Mouse (Mus musculus): ENCODE results near the gene Gm42420. TPM values are rescaled to one million over a fixed set of nuclear protein-coding genes. Genes with fewer than 3 reads are reported as not detected.

Gm42420 gene
- polyA plus RNA-seq, 1 experiment = 1.8 TPM

GRCm38 (mm10) chr6:39543769-39544420 lies 41.7 kb upstream of the Gm42420 start:
- DNase-seq = peak; percentile 40
- H3K4me1 ChIP-seq (ENCODE audit: control insufficient read depth, insufficient read depth, low read length) = peaks cover 8% of the 10 kb centered on the region; the same call in 1 of the 2 replicates
- H3K27me3 ChIP-seq (replicated peaks; ENCODE audit: control insufficient read depth, insufficient read depth, low read length) = no peaks in the 10 kb centered on the region
- H3K4me3 ChIP-seq (ENCODE audit: insufficient read depth, low read depth, low read length) = no peak overlapping the region
- peak overlapping the region; percentile 8; the same call in 1 of the 2 replicates for H3K27ac ChIP-seq (ENCODE audit: insufficient read depth, low read depth, low read length)
- TF ChIP-seq POLR2A (IDR thresholded peaks at IDR 0.05; ENCODE audit: low read depth, low read length) (no peak), CTCF (conservative IDR thresholded peaks at IDR 0.05; ENCODE audit: insufficient read depth, insufficient read length, low read depth, low read length) (no peak)
- 68% methylated on average over 15 of the region's 15 CpGs for WGBS
- H3K36me3 ChIP-seq (ENCODE audit: control insufficient read depth, insufficient read depth, low read length) = no peaks in the 10 kb centered on the region

- Histone ChIP-seq H3K27ac (ENCODE audit: insufficient read depth, low read depth, low read length) (no peak overlapping the region), H3K4me1 (ENCODE audit: control insufficient read depth, insufficient read depth, low read length) (peaks cover 8% of the 10 kb centered on the region; the same call in 1 of the 2 replicates), H3K27me3 (replicated peaks; ENCODE audit: control insufficient read depth, insufficient read depth, low read length) (no peaks in the 10 kb centered on the region), H3K36me3 (ENCODE audit: control insufficient read depth, insufficient read depth, low read length) (no peaks in the 10 kb centered on the region), H3K4me3 (ENCODE audit: insufficient read depth, low read depth, low read length) (no peak overlapping the region)
- 90% methylated on average over 7 of the region's 7 CpGs for WGBS
- DNase-seq = no peak
- TF ChIP-seq POLR2A (IDR thresholded peaks at IDR 0.05; ENCODE audit: low read depth, low read length) = no peak
- no peak for TF ChIP-seq CTCF (conservative IDR thresholded peaks at IDR 0.05; ENCODE audit: insufficient read depth, insufficient read length, low read depth, low read length)
Observed at GRCm38 (mm10) chr6:39545474-39545873, 40.1 kb upstream of the Gm42420 start.

- Histone ChIP-seq H3K4me3 (ENCODE audit: insufficient read depth, low read depth, low read length) (no peak overlapping the region), H3K4me1 (ENCODE audit: control insufficient read depth, insufficient read depth, low read length) (peaks cover 3% of the 10 kb centered on the region; the same call in 1 of the 2 replicates), H3K36me3 (ENCODE audit: control insufficient read depth, insufficient read depth, low read length) (no peaks in the 10 kb centered on the region), H3K27me3 (replicated peaks; ENCODE audit: control insufficient read depth, insufficient read depth, low read length) (no peaks in the 10 kb centered on the region), H3K27ac (ENCODE audit: insufficient read depth, low read depth, low read length) (no peak overlapping the region)
- TF ChIP-seq CTCF (conservative IDR thresholded peaks at IDR 0.05; ENCODE audit: insufficient read depth, insufficient read length, low read depth, low read length) = no peak
- no peak for TF ChIP-seq POLR2A (IDR thresholded peaks at IDR 0.05; ENCODE audit: low read depth, low read length)
- 69% methylated on average over 5 of the region's 5 CpGs for WGBS
- no peak for DNase-seq
Observed at GRCm38 (mm10) chr6:39548030-39548429, 37.5 kb upstream of the Gm42420 start.

- Histone ChIP-seq H3K4me3 (ENCODE audit: insufficient read depth, low read depth, low read length) (no peak overlapping the region), H3K36me3 (ENCODE audit: control insufficient read depth, insufficient read depth, low read length) (no peaks in the 10 kb centered on the region), H3K4me1 (ENCODE audit: control insufficient read depth, insufficient read depth, low read length) (no peaks in the 10 kb centered on the region), H3K27me3 (replicated peaks; ENCODE audit: control insufficient read depth, insufficient read depth, low read length) (no peaks in the 10 kb centered on the region), H3K27ac (ENCODE audit: insufficient read depth, low read depth, low read length) (no peak overlapping the region)
- no peak for TF ChIP-seq CTCF (conservative IDR thresholded peaks at IDR 0.05; ENCODE audit: insufficient read depth, insufficient read length, low read depth, low read length)
- no peak for TF ChIP-seq POLR2A (IDR thresholded peaks at IDR 0.05; ENCODE audit: low read depth, low read length)
- 46% methylated on average over 8 of the region's 8 CpGs for WGBS
- DNase-seq = no peak
Observed at GRCm38 (mm10) chr6:39551981-39552636, 33.4 kb upstream of the Gm42420 start.

- H3K27me3 ChIP-seq (replicated peaks; ENCODE audit: control insufficient read depth, insufficient read depth, low read length) = 0 out of 2 replicates have a peak, but pooled peaks cover 1% of the 10 kb centered on the region
- no peaks in the 10 kb centered on the region for H3K36me3 ChIP-seq (ENCODE audit: control insufficient read depth, insufficient read depth, low read length)
- no peak for DNase-seq
- WGBS = 79% methylated on average over 12 of the region's 12 CpGs
- no peak overlapping the region for H3K4me3 ChIP-seq (ENCODE audit: insufficient read depth, low read depth, low read length)
- H3K4me1 ChIP-seq (ENCODE audit: control insufficient read depth, insufficient read depth, low read length) = no peaks in the 10 kb centered on the region
- no peak for TF ChIP-seq CTCF (conservative IDR thresholded peaks at IDR 0.05; ENCODE audit: insufficient read depth, insufficient read length, low read depth, low read length)
- no peak overlapping the region; the same call in 1 of the 2 replicates for H3K27ac ChIP-seq (ENCODE audit: insufficient read depth, low read depth, low read length)
Observed at GRCm38 (mm10) chr6:39554888-39555647, 30.5 kb upstream of the Gm42420 start.

GRCm38 (mm10) chr6:39555648-39555945 lies 30.0 kb upstream of the Gm42420 start:
- Histone ChIP-seq H3K4me1 (ENCODE audit: control insufficient read depth, insufficient read depth, low read length) (no peaks in the 10 kb centered on the region), H3K27ac (ENCODE audit: insufficient read depth, low read depth, low read length) (no peak overlapping the region), H3K4me3 (ENCODE audit: insufficient read depth, low read depth, low read length) (no peak overlapping the region), H3K27me3 (replicated peaks; ENCODE audit: control insufficient read depth, insufficient read depth, low read length) (0 out of 2 replicates have a peak, but pooled peaks cover 1% of the 10 kb centered on the region), H3K36me3 (ENCODE audit: control insufficient read depth, insufficient read depth, low read length) (no peaks in the 10 kb centered on the region)
- no peak for DNase-seq
- 92% methylated on average over 2 of the region's 2 CpGs for WGBS
- TF ChIP-seq CTCF (conservative IDR thresholded peaks at IDR 0.05; ENCODE audit: insufficient read depth, insufficient read length, low read depth, low read length) (no peak), POLR2A (IDR thresholded peaks at IDR 0.05; ENCODE audit: low read depth, low read length) (no peak)

Data from kidney, adult 2 months (tissue).